Mouse (Mus musculus): ENCODE measurements around the gene Ngb.

DNA sequence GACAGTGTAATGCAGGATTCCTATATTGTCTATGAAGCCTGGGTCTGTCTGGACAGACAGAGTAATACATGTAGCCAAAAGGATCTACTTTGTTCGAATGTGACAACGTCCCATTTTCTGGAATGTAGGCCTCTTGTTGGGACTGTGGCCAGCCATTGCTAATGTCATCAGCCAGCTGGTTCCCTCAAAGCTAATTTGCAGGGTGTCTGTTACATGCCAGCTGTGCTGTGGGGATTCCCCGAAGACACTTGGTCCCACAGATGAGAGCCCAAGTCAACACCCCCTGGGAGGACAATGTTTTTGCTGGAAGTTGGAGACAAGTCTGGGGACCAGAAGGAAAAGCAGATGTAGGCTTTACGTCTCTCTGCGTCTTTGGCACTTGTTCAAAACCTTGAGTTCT lies 35.9 kb downstream of the Ngb start:
- TF ChIP-seq CTCF (conservative IDR thresholded peaks at IDR 0.05; ENCODE audit: low read length) (no peak), NANOG (IDR thresholded peaks at IDR 0.05; ENCODE audit: borderline replicate concordance, low read length) (no peak)
